Mouse (Mus musculus) left cerebral cortex, adult 6 months (tissue): ENCODE data around the gene Ncoa7. TPM values are rescaled to one million over a fixed set of nuclear protein-coding genes. Genes with fewer than 3 reads are reported as not detected.

Source experiments
- long read RNA-seq, 2 experiments: library from polyadenylated mRNA; unstranded; transcript quantifications; one replicate each; pipeline ENCODE4 v2.0.0; 2019 to 2020
- polyA plus RNA-seq: library from polyadenylated mRNA; unstranded; fragments of <200 nt; fragmentation: Nextera tagmentation; gene quantifications from 2 replicates; pipeline ENCODE4 v1.2.3, GENCODE M21; 2021

The Ncoa7 gene
- polyA plus RNA-seq, result 17.2 and 25.2 TPM in 2 replicates
- long read RNA-seq, experiment 1, full-length matches to known transcripts, result 7 of 108 reads
- long read RNA-seq, experiment 1, partial matches to known transcripts, result 45 of 108 reads
- long read RNA-seq, experiment 1, other reads (novel, unspliced or antisense), result 56 of 108 reads
- long read RNA-seq, experiment 2, partial matches to known transcripts, result 22 of 44 reads
- long read RNA-seq, experiment 2, other reads (novel, unspliced or antisense), result 22 of 44 reads

GRCm38 (mm10) chr10:30802681-30803586 is at the start of gene Ncoa7:
TSS of gene Ncoa7 (minus strand) at chr10:30803326.

GRCm38 (mm10) chr10:30842643-30843437 is 39.7 kb upstream of the Ncoa7 start, which contains the start of gene Hey2:
TSS of gene Hey2 (minus strand) at chr10:30842801.

GRCm38 (mm10) chr10:30629513-30629912 is 173.6 kb downstream of the Ncoa7 start, which contains the start of gene Hint3:
TSS of gene Hint3 (minus strand) at chr10:30629632.

DNA sequence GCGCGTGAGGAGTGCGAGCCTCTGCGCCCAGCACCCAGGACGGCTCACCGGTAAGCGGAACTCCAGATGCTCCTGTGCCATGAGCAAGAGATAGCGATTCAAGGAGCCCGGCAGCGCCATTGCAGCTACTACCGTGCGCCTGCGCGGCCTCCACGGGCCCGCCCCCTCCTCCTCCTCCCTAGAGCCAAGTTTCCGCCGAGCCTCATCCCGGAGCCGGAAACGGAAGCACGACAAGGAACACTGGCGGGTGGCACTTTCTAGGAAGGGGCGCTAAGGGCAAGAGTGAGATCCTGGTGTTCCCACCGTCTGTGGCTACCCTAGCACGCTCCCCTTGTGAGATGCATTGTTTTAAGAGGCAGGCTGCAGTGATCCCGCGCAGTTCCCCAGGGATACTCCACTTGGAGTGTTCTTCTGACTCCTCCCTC is 202.6 kb downstream of the Ncoa7 start, which contains the start of gene Trmt11:
Gene Trmt11 (minus strand): TSS at position 208 of the 425 bp plus-strand sequence.

Other genes with a start within 250 kb of the Ncoa7 start
- gene Trmt11, start 202.6 kb downstream of the Ncoa7 start, polyA plus RNA-seq, result 6.3 and 8.6 TPM in 2 replicates
- gene Hint3, start 173.7 kb downstream of the Ncoa7 start, polyA plus RNA-seq, result 34.9 and 36.9 TPM in 2 replicates
- gene Hey2, start 39.5 kb upstream of the Ncoa7 start, polyA plus RNA-seq, result 0.94 and 1.6 TPM in 2 replicates